Mouse (Mus musculus) heart, adult 8-10 months (tissue): ENCODE data around the gene Zbtb12. TPM values are rescaled to one million over a fixed set of nuclear protein-coding genes. Genes with fewer than 3 reads are reported as not detected.
"Not testable (repeated sequence)": the region's sequence is repeated elsewhere in the genome, so short reads cannot be mapped to it uniquely, and the experiment has no call there.

Experiments
- DNase-seq: peaks from one replicate; pipeline ENCODE4 v3.0.0; 2022; ENCODE audit warnings: low spot score
- total RNA-seq, 4 experiments: library from RNA; stranded (reverse); gene quantifications; 2 replicates each; pipeline ENCODE4 v1.2.4; 2022

Zbtb12 gene
- total RNA-seq, 4 experiments from 2014 or later, result 8.5 to 9.9 (median 9.1) TPM

DNA sequence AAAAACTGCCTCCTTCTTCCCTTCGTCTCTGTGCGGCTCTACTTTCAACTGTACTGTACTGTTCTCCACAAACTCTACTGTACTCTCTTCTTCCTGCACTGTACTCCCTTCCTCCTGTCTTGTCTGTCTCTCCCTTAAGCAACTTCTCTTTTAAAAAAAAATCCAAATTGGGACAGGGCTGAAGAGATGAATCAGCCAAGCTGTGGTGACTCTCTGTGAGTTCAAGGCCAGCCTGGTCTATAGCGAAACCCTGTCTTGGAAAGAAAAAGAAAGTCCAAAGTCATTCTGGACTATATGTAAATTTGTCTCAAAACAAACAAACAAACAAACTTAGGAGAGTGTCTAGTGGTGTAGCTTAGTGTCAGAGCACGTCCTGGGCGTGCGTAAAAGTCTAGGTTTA is 5.0 kb upstream of the Zbtb12 start:
- no peak for DNase-seq

DNA sequence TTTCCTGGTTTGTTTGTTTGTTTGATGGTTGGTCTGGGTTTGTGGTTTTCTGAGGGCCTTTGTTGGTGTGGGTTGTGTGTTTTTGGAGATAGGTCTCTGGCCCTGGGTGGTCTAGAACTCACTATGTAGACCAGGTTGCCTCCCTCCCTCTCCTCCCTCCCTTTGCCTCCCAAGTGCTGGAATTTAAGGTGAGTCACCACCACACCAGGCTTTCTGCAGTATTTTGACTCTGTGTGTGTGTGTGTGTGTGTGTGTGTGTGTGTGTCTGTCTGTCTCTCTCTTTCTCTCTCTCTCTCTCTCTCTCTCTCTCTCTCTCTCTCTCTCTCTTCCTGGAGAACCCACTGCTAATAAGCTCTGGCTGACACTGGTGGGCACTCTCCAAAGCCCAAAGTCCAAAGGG is 1.9 kb downstream of the Zbtb12 start:
- DNase-seq, result no peak

DNA sequence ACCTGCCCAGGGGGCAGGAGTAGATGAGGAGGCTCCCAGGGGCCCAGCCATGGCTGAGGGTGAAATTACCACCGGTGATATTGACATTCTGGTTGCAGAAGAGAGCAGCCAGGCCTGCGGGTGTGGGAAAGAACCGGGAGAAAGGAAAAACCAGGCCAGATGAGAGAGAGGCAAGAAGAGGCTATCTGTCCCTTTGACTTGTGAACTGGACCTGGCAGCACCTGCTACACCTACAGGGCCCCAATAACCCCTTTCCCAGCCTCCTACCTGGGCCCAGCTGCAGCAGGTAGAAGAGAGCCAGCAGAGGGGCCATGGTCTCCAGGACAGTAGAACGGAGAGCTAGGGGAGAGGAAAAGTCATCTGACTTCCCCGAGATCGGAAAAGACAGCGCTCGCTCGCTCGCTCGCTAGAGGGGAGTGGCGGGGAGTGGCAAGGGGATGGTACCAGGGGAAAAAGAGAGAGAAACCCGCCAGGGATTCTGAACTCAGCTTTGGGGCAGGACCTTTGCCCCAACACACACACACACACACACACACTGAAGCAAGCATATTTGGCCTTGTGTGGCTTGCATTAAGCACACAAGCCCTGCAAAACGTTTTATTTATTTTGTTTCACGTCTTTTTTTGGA is 2.5 kb downstream of the Zbtb12 start, which contains the start of gene Gm20547:
TSS of gene Gm20547 (minus strand) at position 360 of the 628 bp plus-strand sequence.
- no peak for DNase-seq

DNA sequence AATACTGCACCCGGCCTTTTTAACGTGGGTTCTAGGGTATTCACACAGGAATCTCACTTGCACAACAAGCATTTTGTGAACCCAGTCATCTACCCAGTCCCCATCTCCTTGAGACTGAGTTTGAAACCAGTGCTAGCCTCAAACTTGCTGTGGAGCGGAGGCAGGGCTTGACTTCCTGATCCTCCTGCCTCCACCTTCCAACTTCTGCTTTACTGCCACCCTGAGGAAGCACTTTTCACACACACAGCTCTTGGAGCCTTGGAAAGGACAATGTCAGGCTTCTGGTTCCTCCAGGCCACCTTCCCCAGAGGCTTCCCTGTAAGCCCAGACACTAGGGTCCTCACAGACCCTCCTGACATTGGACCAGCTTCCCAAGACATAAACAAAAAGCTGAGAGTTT is 4.0 kb downstream of the Zbtb12 start:
- no peak for DNase-seq

DNA sequence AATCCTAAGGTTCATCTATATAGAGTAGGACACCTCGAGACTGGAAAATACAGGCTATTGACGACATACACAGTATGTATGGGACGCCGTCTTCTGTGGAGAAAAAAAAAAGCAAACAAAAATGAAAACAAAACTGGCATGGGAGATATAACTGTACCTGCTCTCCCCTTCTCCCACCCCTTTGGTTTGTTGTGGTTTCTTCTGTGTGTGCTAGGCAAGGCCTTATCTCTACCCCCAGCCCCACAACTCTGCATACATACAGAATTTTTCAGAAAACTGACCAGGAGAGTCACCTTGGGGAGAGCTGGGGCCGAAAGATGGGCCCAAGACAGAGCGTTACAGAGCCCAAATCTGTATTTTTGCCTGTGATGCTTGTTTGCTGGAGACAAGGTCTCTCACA is 5.4 kb downstream of the Zbtb12 start:
- DNase-seq, result no peak

DNA sequence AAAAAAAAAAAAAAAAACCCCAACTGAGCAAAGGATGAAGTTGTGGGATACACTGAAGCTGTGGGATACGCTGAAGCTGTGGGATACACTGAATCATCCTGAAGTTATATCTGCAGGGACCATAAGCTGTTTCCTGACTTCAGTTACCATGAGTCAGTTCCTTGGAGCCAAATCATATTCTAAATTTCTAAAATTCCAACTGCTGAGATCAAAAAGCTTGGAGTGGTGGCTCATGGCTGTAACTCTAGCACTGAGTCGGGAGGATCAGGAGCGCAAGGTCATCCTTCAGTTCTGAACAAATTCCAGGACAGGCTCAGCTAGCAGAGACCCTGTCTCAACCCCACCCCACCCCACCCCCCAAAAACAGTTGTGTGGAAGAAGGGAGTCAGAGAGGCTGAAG is 6.3 kb downstream of the Zbtb12 start:
- DNase-seq, result no peak

GRCm38 (mm10) chr17:34887942-34888341 is 8.7 kb downstream of the Zbtb12 start:
- no peak for DNase-seq

DNA sequence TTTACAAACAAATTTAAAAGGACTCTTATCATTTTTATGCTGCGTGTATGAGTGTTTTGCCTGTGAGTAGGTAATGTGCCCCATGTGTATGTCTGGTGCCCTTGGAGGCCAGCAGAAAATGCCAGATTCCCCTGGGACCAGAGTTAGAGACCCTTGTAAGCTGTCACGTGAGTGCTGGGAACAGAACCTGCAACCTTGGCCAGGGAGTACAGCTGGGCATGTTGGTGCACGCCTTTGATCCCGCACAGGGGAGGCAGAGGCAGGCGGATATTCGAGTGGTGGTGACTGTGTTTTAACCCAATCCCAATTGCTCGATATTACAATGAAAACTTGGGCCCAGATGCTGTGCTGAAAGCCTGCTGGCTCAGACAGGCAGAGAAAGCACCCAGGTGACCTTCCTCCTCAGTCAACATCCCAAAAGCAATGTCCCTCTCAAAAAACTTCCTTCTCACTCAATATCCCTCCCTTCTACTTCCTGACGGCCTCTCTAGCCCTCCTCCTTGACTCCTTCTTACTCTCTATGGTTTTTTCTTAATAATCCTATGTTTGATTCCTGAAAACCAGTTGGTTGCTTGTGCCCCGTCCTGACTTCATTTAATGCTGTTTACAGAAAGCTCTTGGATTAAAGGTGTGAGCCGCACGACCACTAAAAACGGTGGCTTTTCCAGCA is 10.9 kb downstream of the Zbtb12 start:
- DNase-seq, result no peak

DNA sequence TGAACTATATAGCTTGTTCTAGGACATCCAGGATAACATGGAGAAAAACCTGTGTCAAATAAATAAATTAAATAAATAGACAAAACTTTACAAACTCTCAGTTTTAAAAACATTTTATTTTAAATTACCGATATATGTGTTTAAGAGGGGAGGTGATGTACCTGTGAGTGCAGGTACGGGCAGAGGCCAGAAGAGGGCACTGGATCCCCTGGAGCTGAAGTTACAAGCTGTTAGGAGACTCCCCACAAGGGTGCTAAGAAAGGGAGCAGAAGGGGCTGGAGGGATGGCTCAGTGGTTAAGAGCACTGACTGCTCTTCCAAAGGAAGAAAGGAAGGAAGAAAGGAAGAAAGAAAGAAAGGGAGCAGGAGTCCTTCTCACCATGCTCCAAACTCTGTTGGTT is 12.1 kb downstream of the Zbtb12 start:
- DNase-seq, result no peak

DNA sequence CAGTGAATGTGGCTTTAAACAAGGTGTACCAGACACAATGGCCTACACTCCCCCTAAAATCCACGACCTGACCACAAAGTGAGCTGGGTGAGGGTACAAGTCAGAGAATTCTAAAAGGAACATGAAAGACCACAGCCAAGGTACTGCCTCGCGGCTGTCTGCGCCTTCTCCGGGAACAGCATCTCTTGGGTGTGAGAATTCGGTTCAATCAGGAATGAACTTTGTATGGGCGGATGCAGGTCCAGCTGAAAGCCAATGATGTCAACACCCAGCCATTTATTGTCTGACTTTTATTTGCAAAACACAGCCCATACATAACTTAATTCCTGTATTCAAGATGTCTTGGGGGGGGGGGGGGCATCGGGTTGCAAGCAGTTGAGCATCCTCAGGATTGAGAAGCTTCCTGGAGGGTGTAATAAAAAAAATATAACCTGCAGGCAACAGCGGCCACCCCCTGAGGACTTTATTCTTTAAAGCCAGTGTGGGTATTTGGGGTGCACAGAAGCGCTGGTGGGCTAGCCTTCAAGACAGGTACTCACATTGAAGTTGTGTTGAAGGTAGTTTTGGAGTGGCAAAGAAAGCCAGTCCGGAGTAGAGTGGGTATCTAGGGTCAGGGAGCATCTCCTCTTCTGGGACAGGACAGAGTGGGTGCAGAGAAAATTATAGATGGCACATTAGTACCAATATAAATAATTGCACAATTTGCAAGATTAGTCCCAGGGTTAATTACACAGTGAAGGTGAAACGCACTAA is 14.0 kb downstream of the Zbtb12 start:
- DNase-seq, result no peak

DNA sequence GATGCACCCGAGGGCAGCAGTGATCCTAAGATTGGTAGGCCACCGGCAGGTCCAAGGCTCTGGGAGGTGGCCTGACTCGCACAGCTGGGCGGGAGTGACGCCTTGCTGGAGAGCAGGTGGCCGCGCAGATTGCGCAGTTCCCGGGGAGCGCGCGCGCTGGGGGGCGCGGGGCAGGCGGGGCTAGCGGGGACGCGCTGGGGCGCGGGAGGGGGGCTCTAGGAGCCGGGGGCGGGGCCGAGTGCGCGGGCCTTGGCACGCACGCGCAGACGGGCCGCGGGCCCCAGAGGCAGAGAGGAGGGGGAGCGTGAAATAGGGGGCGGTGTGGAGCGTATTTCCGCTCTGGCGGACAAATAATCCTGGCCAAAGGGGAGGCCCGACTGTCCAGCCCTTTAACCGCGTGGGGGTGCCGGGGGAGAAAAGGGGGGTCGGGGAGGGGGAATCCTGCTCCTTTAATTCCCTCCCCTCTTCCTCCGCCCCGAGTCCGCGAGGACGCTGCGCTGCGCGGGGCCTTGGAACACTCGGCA is 14.9 kb downstream of the Zbtb12 start:
- DNase-seq, result peak; percentile 91

GRCm38 (mm10) chr17:34894801-34895530 is 15.7 kb downstream of the Zbtb12 start:
- DNase-seq, result peak; percentile 35

GRCm38 (mm10) chr17:34895724-34896123 is 16.4 kb downstream of the Zbtb12 start:
- DNase-seq, result no peak

GRCm38 (mm10) chr17:34896366-34896765 is 17.1 kb downstream of the Zbtb12 start:
- no peak for DNase-seq

GRCm38 (mm10) chr17:34897373-34898159 is 18.3 kb downstream of the Zbtb12 start:
- DNase-seq, result peak; percentile 24

GRCm38 (mm10) chr17:34898160-34898586 is 18.9 kb downstream of the Zbtb12 start, which contains the start of the genes C2 and Ehmt2:
Gene C2 (minus strand): TSS chr17:34898265.
Gene Ehmt2 (plus strand): TSS chr17:34898469.
- DNase-seq, result peak; percentile 78

DNA sequence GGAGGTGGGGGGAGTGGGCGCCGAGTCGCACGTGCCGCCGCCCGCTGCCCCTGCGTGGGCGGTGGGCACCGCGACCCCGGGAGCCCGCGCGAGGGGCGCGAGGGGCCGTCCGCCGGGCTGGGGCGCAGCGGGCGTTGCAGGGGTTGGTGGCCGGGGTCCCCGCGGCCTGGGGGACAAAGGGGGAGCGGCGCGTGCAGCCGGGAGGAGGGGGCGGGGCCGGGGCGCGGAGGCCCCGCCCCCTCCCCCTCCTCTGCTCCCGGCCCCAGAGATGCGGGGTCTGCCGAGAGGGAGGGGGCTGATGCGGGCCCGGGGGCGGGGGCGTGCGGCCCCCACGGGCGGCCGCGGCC is 19.4 kb downstream of the Zbtb12 start:
- DNase-seq, result no peak

DNA sequence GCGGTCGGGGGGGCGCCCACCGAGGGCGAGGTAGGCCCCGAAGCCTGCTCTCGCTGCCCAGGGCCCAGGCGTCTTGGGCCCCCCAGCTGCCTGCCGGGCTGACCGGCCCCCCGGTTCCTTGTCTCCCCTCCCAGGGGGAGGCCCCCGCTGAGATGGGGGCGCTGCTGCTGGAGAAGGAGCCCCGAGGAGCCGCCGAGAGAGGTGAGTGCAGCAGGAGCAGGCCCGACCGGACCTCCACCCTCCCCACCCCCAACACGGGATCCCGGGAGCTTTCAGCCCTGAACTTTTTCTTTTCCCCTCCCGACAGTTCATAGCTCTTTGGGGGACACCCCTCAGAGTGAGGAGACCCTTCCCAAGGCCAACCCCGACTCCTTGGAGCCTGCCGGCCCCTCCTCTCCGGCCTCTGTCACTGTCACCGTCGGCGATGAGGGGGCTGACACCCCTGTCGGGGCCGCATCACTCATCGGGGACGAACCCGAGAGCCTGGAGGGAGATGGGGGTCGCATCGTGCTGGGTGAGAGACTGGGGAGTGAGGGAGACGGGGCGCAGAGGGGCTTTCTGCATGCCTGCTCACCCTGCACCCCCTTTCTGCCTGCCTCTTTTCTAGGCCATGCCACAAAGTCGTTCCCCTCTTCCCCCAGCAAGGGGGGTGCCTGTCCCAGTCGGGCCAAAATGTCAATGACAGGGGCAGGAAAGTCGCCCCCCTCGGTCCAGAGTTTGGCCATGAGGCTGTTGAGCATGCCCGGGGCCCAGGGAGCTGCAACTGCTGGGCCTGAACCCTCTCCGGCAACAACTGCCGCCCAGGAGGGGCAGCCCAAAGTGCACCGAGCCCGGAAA is 20.0 kb downstream of the Zbtb12 start:
- DNase-seq, result peak; percentile 48

DNA sequence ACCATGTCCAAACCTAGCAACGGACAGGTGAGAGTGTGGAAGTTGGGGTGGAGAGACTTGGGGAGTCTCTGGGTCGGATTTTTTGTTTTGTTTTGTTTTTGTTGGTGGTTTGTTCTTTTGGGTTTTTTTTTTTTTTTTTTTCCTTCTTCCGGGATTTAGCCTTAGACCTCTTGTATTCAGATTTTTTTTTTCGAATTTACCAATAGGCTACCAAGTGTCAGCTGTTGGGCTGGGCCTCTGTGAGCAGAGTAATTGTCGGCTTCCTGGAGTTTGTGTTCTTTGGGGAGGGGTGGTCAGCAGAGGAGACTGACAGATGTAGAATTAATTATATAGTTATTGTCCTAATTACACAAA is 20.6 kb downstream of the Zbtb12 start:
- peak; percentile 26 for DNase-seq

- not testable (repeated sequence) for DNase-seq
These were observed 21.5 kb downstream of the Zbtb12 start for GRCm38 (mm10) chr17:34900826-34901225.
